Mouse (Mus musculus) G1E (cell line): Measurements from ENCODE around the gene Pde4a.

Source experiments
- CTCF ChIP-seq: IDR thresholded peaks from 2 replicates; pipeline ENCODE4 v1.5.1; 2012; ENCODE audit warnings: low read depth, low read length, inconsistent platforms, mixed read lengths
- POLR2AphosphoS5 ChIP-seq: IDR thresholded peaks from 2 replicates; pipeline ENCODE4 v1.6.1; 2012; ENCODE audit warnings: low read depth, low read length, inconsistent platforms; ENCODE audit not compliant: insufficient replicate concordance

GRCm38 (mm10) chr9:21210821-21211220, 45.3 kb downstream of the Pde4a start:
- TF ChIP-seq CTCF (no peak), POLR2AphosphoS5 (no peak)
